Mouse (Mus musculus): Measurements from ENCODE around the gene Bcl2l11. TPM values are rescaled to one million over a fixed set of nuclear protein-coding genes. Genes with fewer than 3 reads are reported as not detected.

The Bcl2l11 gene
- polyA plus RNA-seq, 1 experiment from 2014 or later: 13.5 TPM

DNA sequence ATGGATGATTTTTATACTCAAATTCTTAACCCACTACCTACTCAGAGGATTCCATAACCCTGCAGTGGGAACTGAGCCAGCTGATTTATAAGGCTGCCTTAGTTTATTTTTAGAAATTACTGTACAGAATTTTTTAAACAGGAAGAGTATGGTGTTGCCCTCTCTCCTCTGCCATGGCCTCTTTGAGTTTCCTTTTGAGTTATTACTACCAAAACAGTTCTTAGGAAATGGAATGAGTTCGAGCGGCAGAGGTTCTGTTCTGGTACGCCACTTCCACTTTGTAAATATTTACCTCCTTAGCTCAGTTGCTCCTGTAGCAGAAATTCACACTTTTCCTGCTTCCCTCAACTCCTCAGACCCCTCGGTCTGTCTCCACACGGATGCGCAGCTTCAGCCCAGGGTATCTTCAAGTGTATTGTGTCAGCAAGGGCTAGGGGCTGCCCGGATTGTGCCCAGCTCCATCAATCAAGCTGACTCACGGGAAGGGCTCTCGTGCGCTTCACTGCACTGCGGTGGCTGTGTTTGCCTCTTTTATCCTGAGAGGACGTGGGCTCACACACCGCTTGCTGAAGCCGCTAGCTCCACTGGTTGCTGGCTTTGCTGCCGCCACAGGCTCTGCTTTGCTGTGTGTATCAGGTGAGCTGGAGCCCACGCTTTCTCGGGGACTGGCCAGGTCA, 33.0 kb downstream of the Bcl2l11 start:
- no peak for ATAC-seq (ENCODE audit: extremely low read depth, insufficient number of reproducible peaks, low FRiP score, low TSS enrichment)
- 66% methylated on average over 17 of the region's 17 CpGs for WGBS

DNA sequence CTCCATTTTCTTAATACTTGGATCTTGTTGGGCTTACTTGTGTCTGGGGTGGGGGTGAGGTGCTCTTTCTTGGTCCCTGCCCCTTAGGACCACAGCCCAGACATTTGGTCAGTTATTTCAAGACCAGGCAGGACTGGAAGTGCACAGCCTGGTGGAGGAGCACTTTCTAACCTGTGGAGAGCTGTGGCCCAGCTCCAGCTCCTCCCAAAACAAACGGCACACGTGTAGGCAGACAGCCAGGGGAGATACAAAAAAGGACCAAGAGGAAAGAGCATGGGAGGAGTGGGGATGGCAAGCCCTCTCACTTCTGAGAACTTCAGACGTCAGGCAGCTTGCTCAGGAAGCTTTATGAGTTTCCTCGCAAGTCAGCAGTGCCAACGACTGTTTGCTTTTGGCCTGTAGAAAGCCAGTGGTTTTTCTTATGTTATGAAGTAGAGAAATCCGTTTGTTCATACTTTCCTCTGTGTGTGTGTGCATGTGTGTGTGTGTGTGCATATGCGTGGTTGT, 33.8 kb downstream of the Bcl2l11 start:
- H3K27ac ChIP-seq (replicated peaks): peak overlapping the region; percentile 46; the same call in 1 of the 2 replicates
- no peak for ATAC-seq (ENCODE audit: extremely low read depth, insufficient number of reproducible peaks, low FRiP score, low TSS enrichment)
- H3K4me2 ChIP-seq: no peak overlapping the region
- no peaks in the 10 kb centered on the region for H3K27me3 ChIP-seq (replicated peaks)
- H3K9ac ChIP-seq: 0 out of 2 replicates have a peak overlapping the region, but pooled peaks have one; percentile 2
- no peaks in the 10 kb centered on the region for H3K9me3 ChIP-seq
- WGBS: 56% methylated on average over 7 of the region's 7 CpGs
- peaks cover 80% of the 10 kb centered on the region for H3K4me1 ChIP-seq
- H3K4me3 ChIP-seq: no peak overlapping the region
- peaks cover 36% of the 10 kb centered on the region for H3K36me3 ChIP-seq

More for the DNA sequence above, 33.0 kb downstream of the Bcl2l11 start:
- Histone ChIP-seq H3K4me1 (peaks cover 88% of the 10 kb centered on the region), H3K36me3 (peaks cover 36% of the 10 kb centered on the region), H3K4me2 (0 out of 2 replicates have a peak overlapping the region, but pooled peaks have one; percentile 5), H3K4me3 (no peak overlapping the region), H3K9ac (peak overlapping the region; percentile 24; the same call in 1 of the 2 replicates), H3K27me3 (replicated peaks) (no peaks in the 10 kb centered on the region), H3K27ac (replicated peaks) (peak overlapping the region; percentile 46), H3K9me3 (no peaks in the 10 kb centered on the region)

DNA sequence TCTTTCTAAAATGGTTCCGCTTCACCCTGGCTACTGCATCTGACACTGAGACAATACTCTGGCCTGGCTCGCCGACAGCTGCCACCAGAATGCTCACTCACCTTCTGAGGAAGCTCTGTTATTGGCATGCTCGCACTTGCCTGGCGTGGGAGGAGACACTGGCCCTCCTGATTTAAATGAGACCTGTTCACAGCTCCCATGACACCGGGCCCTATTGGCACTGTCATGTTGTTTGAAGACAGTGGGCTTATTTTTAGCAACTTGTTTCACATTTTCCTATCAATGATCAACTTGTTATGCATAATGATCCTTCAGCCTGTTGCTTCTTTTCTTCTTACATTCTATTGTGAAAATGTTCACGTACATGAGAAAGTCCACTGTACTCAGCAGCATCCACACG, 37.3 kb downstream of the Bcl2l11 start:
- no peak overlapping the region for H3K4me3 ChIP-seq
- 60% methylated on average over 8 of the region's 8 CpGs for WGBS
- no peaks in the 10 kb centered on the region for H3K27me3 ChIP-seq (replicated peaks)
- H3K9ac ChIP-seq: no peak overlapping the region
- H3K27ac ChIP-seq (replicated peaks): no peak overlapping the region
- peaks cover 26% of the 10 kb centered on the region for H3K36me3 ChIP-seq
- ATAC-seq (ENCODE audit: extremely low read depth, insufficient number of reproducible peaks, low FRiP score, low TSS enrichment): no peak
- H3K9me3 ChIP-seq: no peaks in the 10 kb centered on the region
- no peak overlapping the region for H3K4me2 ChIP-seq
- peaks cover 56% of the 10 kb centered on the region for H3K4me1 ChIP-seq

DNA sequence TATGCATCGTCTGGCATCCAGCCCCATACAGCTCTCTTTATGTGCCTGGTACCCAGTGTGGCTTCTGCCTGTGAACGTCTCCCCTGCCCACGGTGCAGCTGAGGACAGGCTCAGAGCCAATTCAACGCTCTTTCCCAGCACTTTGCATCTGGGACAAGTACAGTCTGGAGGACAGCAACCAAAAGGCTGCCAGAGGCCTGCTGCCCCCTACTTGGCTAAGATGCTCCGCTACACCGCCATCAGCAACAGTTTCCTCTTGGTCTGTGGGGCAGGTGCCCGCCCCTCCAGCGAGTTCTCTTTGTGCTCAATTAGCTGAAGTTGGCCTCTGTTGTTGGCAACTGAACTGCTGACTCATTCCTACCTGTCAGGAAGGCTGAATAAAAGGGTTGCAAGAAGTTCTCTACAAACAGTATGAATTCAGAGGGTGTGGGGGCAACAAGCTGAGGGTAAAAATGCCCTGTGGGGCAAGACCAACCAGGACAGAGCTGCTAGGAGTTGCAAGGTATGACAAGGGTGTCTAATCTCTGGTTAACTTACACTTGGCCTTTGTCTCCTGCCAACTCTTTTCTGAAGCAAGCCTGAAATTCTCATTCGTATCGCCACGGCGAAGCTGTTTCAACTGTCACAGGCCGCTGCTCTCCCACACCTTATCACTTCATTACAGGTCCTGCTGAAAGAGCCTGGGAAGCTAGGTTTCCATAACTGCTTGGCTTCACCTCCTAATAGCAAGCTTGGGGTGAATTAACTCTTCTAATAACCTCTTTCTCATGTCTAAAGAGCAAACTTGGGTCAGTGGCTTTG, 41.0 kb downstream of the Bcl2l11 start:
- no peak for ATAC-seq (ENCODE audit: extremely low read depth, insufficient number of reproducible peaks, low FRiP score, low TSS enrichment)
- no peaks in the 10 kb centered on the region for H3K27me3 ChIP-seq (replicated peaks)
- H3K4me1 ChIP-seq: peaks cover 26% of the 10 kb centered on the region
- WGBS: 40% methylated on average over 13 of the region's 13 CpGs
- no peaks in the 10 kb centered on the region for H3K9me3 ChIP-seq
- no peak overlapping the region for H3K4me3 ChIP-seq
- H3K9ac ChIP-seq: no peak overlapping the region
- no peak overlapping the region for H3K4me2 ChIP-seq
- H3K27ac ChIP-seq (replicated peaks): peak overlapping the region; percentile 49
- 0 out of 2 replicates have a peak, but pooled peaks cover 4% of the 10 kb centered on the region for H3K36me3 ChIP-seq

DNA sequence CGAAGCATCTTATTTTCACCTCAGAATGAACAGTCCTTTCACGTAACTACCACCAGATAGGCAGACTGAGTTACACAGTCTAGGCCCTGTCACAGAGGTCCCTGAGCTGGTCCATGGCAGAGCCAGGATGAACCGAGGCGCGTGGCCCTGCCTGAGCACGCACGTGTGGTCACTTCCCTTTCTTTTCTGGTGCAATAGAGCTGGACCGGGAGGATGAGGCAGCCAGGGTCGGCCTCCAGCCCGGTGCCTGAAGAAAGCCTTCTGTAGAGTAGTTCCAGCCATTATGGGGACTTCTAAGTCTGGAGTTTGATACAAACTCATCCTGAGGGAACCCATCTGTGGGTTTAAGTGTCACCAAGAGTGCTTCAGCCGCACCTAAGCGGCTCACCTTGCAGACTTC, 42.1 kb downstream of the Bcl2l11 start:
- H3K4me3 ChIP-seq: no peak overlapping the region
- peaks cover 16% of the 10 kb centered on the region for H3K4me1 ChIP-seq
- no peaks in the 10 kb centered on the region for H3K36me3 ChIP-seq
- WGBS: 91% methylated on average over 12 of the region's 12 CpGs
- no peak for ATAC-seq (ENCODE audit: extremely low read depth, insufficient number of reproducible peaks, low FRiP score, low TSS enrichment)
- H3K4me2 ChIP-seq: no peak overlapping the region
- H3K9me3 ChIP-seq: no peaks in the 10 kb centered on the region
- H3K27me3 ChIP-seq (replicated peaks): no peaks in the 10 kb centered on the region
- H3K27ac ChIP-seq (replicated peaks): no peak overlapping the region
- no peak overlapping the region for H3K9ac ChIP-seq

DNA sequence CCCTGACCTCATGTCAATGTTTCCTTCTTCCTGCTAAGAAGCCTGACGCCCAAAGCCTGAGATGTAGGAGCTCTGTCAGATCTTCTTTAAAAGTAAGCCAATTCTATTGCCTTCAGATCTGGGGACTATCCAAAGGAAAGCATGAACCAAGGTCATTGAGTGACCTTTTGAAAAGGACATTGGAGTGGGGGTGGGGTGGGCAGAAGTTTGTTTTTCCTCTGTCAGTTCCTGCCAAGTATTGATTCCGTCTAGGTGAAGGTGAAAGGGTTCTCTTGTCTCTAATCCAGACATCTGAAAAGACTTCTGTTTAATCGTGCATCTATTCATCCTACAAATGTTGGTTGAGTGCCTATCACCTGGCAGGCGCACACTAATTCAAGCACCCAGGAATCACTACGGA, 43.6 kb downstream of the Bcl2l11 start:
- H3K4me3 ChIP-seq: no peak overlapping the region
- H3K27ac ChIP-seq (replicated peaks): no peak overlapping the region
- H3K4me1 ChIP-seq: peaks cover 20% of the 10 kb centered on the region
- H3K27me3 ChIP-seq (replicated peaks): no peaks in the 10 kb centered on the region
- WGBS: 68% methylated on average over 5 of the region's 5 CpGs
- H3K4me2 ChIP-seq: no peak overlapping the region
- no peaks in the 10 kb centered on the region for H3K36me3 ChIP-seq
- ATAC-seq (ENCODE audit: extremely low read depth, insufficient number of reproducible peaks, low FRiP score, low TSS enrichment): no peak
- no peaks in the 10 kb centered on the region for H3K9me3 ChIP-seq
- H3K9ac ChIP-seq: no peak overlapping the region

DNA sequence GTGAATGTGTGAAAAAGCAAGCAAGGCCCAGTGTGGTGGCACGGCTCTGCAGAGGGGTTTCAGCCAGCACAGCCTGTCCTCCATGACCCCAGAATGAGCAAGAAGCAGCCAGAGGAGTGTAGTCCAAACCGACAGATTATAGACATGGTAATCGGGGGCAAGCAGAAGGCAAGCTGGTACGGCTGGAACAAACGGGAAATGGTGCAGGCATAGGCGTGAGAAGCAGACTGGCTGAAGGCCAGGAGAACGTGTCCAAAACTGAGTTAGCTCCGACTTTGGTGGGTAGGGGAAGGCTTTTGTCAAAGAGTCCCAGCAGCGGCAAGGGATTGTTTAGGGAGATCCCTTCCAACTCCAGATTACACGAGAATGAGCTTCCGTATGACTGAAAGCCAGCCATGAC, 44.1 kb downstream of the Bcl2l11 start:
- Histone ChIP-seq H3K4me3 (no peak overlapping the region), H3K9ac (no peak overlapping the region), H3K36me3 (no peaks in the 10 kb centered on the region), H3K27me3 (replicated peaks) (no peaks in the 10 kb centered on the region), H3K4me2 (no peak overlapping the region), H3K27ac (replicated peaks) (no peak overlapping the region), H3K9me3 (no peaks in the 10 kb centered on the region), H3K4me1 (peaks cover 23% of the 10 kb centered on the region)
- no peak for ATAC-seq (ENCODE audit: extremely low read depth, insufficient number of reproducible peaks, low FRiP score, low TSS enrichment)
- WGBS: 66% methylated on average over 11 of the region's 11 CpGs

DNA sequence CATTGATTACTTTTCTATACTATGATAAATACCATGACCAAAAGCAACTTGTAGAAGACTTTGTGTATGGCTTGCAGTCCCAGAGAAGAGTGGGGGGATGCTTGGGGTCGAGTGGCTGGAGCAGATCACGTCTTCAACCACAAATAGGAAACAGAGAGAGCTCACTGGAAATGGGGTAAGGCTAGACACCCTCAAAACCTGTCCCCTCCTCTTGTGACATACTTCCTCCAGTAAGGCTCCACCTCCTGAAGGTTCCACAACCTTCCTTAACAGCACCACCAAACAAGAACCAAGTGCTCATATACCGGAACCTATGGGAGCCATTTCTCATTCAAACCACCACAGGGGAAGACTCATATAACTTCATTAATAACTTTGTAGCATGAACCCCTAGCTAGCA, 44.8 kb downstream of the Bcl2l11 start:
- H3K9me3 ChIP-seq: no peaks in the 10 kb centered on the region
- no peaks in the 10 kb centered on the region for H3K27me3 ChIP-seq (replicated peaks)
- no peak overlapping the region for H3K4me2 ChIP-seq
- H3K4me1 ChIP-seq: peaks cover 26% of the 10 kb centered on the region
- no peak overlapping the region for H3K9ac ChIP-seq
- H3K27ac ChIP-seq (replicated peaks): no peak overlapping the region
- H3K4me3 ChIP-seq: no peak overlapping the region
- no peak for ATAC-seq (ENCODE audit: extremely low read depth, insufficient number of reproducible peaks, low FRiP score, low TSS enrichment)
- no peaks in the 10 kb centered on the region for H3K36me3 ChIP-seq
- WGBS: 95% methylated on average over 3 of the region's 3 CpGs

DNA sequence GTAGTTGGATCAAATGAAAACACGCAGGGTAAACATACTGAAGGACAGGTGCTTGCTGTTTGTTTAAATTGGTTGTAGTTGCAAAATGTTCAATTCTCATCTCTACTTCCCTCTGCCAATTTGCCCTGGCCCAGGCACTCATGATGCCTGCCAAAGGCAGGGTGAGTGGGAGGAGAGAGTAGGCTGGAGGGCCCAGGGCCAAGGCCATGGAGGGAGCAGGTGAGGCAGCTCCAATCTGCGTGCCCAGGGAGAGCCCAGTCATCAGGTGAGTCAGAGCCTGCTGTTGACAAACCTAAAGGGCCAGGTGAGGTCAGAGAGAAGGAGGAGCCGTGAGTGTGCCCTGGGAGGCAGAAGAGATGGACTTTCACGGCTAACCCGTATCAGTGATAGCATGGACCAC, 46.4 kb downstream of the Bcl2l11 start:
- no peaks in the 10 kb centered on the region for H3K36me3 ChIP-seq
- ATAC-seq (ENCODE audit: extremely low read depth, insufficient number of reproducible peaks, low FRiP score, low TSS enrichment): no peak
- no peaks in the 10 kb centered on the region for H3K9me3 ChIP-seq
- no peaks in the 10 kb centered on the region for H3K27me3 ChIP-seq (replicated peaks)
- peaks cover 31% of the 10 kb centered on the region for H3K4me1 ChIP-seq
- H3K4me3 ChIP-seq: no peak overlapping the region
- 90% methylated on average over 5 of the region's 5 CpGs for WGBS
- no peak overlapping the region for H3K4me2 ChIP-seq
- no peak overlapping the region for H3K27ac ChIP-seq (replicated peaks)
- H3K9ac ChIP-seq: no peak overlapping the region

DNA sequence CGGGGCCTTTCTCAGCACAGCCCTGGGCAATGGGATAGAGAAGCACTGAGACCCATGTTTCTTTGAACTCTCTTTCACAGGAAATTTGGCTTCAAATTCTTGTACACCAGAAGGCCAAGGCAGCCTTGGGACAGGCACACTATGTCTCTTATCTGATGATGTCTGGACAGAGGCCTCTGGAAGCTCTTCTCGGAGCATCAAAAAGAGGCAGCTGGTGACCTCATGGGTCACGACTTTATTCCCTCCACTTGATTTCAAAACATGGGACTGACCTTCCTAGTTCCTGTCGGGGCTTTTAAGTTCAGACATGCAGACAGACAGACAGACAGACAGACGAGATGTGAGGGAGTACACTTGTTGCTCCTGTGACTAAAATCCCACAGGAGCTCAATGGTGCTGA, 48.3 kb downstream of the Bcl2l11 start:
- Histone ChIP-seq H3K4me2 (no peak overlapping the region), H3K27ac (replicated peaks) (no peak overlapping the region), H3K4me1 (peaks cover 49% of the 10 kb centered on the region), H3K27me3 (replicated peaks) (no peaks in the 10 kb centered on the region), H3K4me3 (no peak overlapping the region), H3K9me3 (no peaks in the 10 kb centered on the region), H3K9ac (no peak overlapping the region), H3K36me3 (no peaks in the 10 kb centered on the region)
- WGBS: 35% methylated on average over 5 of the region's 5 CpGs
- no peak for ATAC-seq (ENCODE audit: extremely low read depth, insufficient number of reproducible peaks, low FRiP score, low TSS enrichment)

DNA sequence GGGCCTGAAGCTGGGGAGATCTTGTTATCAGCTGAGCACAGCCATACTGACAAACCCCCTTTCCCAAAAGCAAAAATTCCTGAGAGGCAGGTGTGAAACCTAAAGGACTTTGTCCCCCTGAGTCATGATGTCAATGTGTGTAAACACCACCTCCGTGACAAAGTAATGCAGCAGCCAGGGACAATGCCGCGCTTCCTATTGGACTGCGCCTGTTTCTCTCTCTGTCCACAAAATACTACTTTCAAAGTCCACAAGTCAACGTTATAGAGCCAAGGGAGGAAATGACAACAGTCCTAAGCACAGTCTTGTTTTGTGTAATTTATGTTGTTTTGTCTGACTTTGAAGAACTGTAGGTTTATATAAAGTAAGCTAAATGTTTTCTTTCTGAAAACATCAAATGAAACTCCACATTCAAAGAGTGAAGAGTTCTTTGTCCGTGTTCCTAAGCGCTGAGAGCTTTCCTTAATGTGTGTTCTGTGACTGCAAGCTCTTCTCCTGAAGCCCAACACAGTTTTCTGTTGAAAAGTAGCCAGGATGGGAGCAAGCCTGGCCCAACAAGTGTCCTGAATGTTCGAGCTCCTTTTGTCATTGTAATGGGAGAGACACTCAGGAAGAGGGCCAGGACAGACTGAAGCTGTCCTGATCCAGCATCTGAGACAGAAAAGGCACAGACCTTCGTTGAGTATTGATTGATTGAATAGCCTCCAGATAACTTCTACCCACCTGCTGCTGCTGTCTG, 48.9 kb downstream of the Bcl2l11 start:
- Histone ChIP-seq H3K4me1 (peaks cover 55% of the 10 kb centered on the region), H3K9ac (no peak overlapping the region), H3K9me3 (no peaks in the 10 kb centered on the region), H3K27ac (replicated peaks) (no peak overlapping the region), H3K4me3 (no peak overlapping the region), H3K4me2 (no peak overlapping the region), H3K27me3 (replicated peaks) (no peaks in the 10 kb centered on the region), H3K36me3 (no peaks in the 10 kb centered on the region)
- ATAC-seq (ENCODE audit: extremely low read depth, insufficient number of reproducible peaks, low FRiP score, low TSS enrichment): no peak
- 58% methylated on average over 9 of the region's 9 CpGs for WGBS

Data from heart, embryonic 13.5 days (tissue).